19 mouse cellular contexts compared by ENCODE assay signal in genomic region chr1:134721486-134721885, GRCm38 (mm10).
A peak's percentile ranks its signal among the peaks of the same experiment; 100 is the strongest.
DNase-seq lines count a peak whose midpoint lies in the region; ATAC-seq and TF ChIP-seq lines count a peak whose summit lies in the region.
"Had no signal": no experiment of that assay in that cellular context is flagged by ENCODE, and none has a peak within 500 bp of the region (broad histone marks: within the 10 kb centered on the region; RNA-seq: fewer than 3 reads in every experiment).

No protein-coding gene starts in this region.

- H3K27me3 ChIP-seq in cerebellum, adult 2 months (ENCODE audit: control insufficient read depth, insufficient read depth, low read length), result no peaks in the 10 kb centered on the region
- H3K27me3 ChIP-seq: Patski had no signal

- ATAC-seq in cerebellum, adult (ENCODE audit: insufficient number of reproducible peaks, low FRiP score, low TSS enrichment), result no peak
- ATAC-seq: activated CD4-positive, CD25-positive, alpha-beta regulatory T cell, adult 4 months; CD4-positive, CD25-positive, alpha-beta regulatory T cell, adult 4 months; Patski had no signal

- peak overlapping the region; percentile 81 for H3K27ac ChIP-seq in cerebellum, adult 2 months (ENCODE audit: insufficient read depth, low read length)

- H3K4me3 ChIP-seq in cerebellum, adult 2 months (replicated peaks; ENCODE audit: insufficient read depth, low read depth, low read length), result no peak overlapping the region

- TF ChIP-seq CTCF in cerebellum, adult 2 months (IDR thresholded peaks at IDR 0.05; ENCODE audit: borderline replicate concordance, insufficient read depth, low read depth, low read length), result no peak

- H3K4me1 ChIP-seq in cerebellum, adult 2 months (ENCODE audit: control insufficient read depth, insufficient read depth, low read length), result peaks cover 83% of the 10 kb centered on the region

- no peak for TF ChIP-seq POLR2A in cerebellum, adult 2 months (IDR thresholded peaks at IDR 0.05; ENCODE audit: borderline replicate concordance, insufficient read depth, low read length)

- 45% methylated on average over 5 of the region's 5 CpGs for WGBS in cerebellum, adult 2 months

- DNase-seq in cerebellum, adult 2 months, result peak in 1 of 2 experiments; percentile 43
- no peak for DNase-seq in cerebellum, postnatal 14 days
- DNase-seq in cerebellum, adult 9-10 months, result peak; percentile 62
- DNase-seq in cerebellum, adult 8-10 months, result no peak
- DNase-seq in cerebellum, adult 9-11 months, result peak; percentile 66
- DNase-seq: adrenal gland, adult 2 months; adrenal gland, adult 8-10 months; adrenal gland, postnatal 10 days; adrenal gland, postnatal 14 days; adrenal gland, postnatal 25 days; adrenal gland, postnatal 36 days; B cell, adult 2 months; cerebellum, adult 11 months; cerebellum, adult 11-12 months; cerebellum, postnatal 10 days had no signal

Comparison
In these comparisons a context has a peak if more than half of its experiments do, and no peak if none do; other contexts are left out.
1. DNase-seq: peak in cerebellum, adult 9-10 months (single experiment) and cerebellum, adult 9-11 months (single experiment); none in cerebellum, postnatal 14 days (0 of 2) and cerebellum, adult 8-10 months (single experiment).